Mouse (Mus musculus): ENCODE data around the gene Gabpb2. TPM values are rescaled to one million over a fixed set of nuclear protein-coding genes. Genes with fewer than 3 reads are reported as not detected.
A peak's percentile ranks its signal among the peaks of the same experiment; 100 is the strongest.

The Gabpb2 gene
- total RNA-seq, 2 experiments from 2014 or later: 6.3 to 13.4 TPM

GRCm38 (mm10) chr3:95208286-95208685 is 9.4 kb downstream of the Gabpb2 start:
- no peak for DNase-seq (ENCODE audit: low spot score in 2 of 2)
- intact Hi-C loops (cut with DNase I): no loop called here

DNA sequence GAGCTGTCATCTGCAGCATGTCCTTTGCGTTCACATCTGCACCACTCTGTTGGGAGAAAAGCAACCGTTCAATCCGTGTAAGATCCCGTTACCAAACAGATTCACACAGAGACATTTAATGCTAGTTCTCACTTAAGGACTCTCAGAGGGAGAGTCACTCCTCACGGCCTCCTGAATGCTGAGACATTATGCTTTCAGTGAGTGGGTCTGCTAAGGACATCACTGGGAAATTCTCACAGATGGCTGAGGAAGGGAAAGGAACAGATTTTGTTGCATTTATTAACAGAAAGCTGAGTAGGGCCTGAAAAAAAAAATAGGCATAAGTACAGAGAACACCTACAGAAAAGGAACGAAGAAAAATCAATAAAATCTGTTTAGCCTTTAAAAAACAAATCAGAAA is 13.8 kb downstream of the Gabpb2 start:
- no peak for DNase-seq (ENCODE audit: low spot score in 2 of 2)
- intact Hi-C loops (cut with DNase I): no loop called here

DNA sequence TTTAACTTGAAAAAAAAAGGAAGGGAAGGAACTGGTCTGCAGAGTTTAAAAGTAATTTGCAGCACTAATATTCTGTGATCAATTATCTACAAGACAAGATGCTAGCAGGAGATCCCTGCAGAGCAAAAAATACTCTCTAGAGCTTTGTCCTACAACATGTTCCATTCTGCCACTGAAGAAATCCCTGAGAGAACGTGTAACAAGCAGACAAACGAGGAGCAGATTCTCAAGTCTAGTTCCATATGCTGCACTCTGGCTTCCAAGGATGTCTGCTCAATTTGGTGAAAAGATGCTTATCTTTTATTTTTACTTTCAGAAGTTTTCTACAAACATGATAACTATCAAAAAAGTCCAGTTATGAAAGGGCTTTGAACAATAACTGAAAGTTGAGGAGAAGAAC is 17.2 kb downstream of the Gabpb2 start:
- no peak for DNase-seq (ENCODE audit: low spot score in 2 of 2)
- intact Hi-C loops (cut with DNase I): no loop called here

GRCm38 (mm10) chr3:95200132-95200531 is 17.6 kb downstream of the Gabpb2 start:
- intact Hi-C loops (cut with DNase I): no loop called here

DNA sequence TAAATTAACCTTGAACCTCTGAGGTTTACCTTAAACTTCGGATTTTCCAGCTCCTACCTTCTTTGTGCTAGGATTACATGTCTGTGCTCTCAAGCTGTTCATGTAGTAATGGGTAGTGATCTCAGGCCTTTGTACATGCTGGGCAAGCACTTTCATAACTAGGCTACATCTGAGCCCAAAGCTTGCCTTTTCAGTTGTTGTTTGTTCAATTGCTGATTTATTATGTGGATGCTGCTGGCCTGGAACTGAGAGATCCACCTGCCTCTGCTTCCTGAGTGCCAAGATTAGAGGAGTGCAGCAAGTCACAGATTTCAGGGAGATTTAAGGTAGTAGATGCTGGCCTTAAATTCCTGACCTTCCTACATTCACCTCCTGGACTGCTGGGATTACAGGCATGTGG is 18.6 kb downstream of the Gabpb2 start:
- intact Hi-C loops (cut with DNase I): no loop called here

More at GRCm38 (mm10) chr3:95200132-95200531, 17.6 kb downstream of the Gabpb2 start:
- no peak for DNase-seq (ENCODE audit: low spot score in 2 of 2)

GRCm38 (mm10) chr3:95195772-95196171 is 21.9 kb downstream of the Gabpb2 start:
- intact Hi-C loops (cut with DNase I): no loop called here
- DNase-seq (ENCODE audit: low spot score in 2 of 2): no peak

More for the DNA sequence above, 18.6 kb downstream of the Gabpb2 start:
- DNase-seq (ENCODE audit: low spot score in 2 of 2): no peak

DNA sequence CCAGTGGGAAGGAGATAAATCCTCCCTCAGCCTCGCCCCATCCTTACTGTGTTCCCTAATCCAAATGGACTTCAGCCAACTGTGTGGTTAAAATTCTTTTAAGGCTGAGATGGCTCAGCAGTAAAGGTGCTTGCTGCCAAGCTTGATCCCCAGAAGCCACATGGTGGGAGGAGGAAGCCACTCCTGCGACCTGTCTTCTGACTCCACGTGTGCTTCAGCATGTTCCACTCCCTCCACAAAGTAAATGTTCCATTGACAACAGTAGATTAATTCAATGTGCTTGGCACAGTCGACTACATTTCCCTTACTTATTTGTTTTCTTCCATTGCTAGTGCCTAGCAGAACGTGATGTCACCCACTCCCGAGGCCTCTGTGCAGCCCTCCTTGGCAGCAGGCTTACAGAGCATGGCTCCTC is 23.0 kb downstream of the Gabpb2 start:
- intact Hi-C loops (cut with DNase I): no loop called here

DNA sequence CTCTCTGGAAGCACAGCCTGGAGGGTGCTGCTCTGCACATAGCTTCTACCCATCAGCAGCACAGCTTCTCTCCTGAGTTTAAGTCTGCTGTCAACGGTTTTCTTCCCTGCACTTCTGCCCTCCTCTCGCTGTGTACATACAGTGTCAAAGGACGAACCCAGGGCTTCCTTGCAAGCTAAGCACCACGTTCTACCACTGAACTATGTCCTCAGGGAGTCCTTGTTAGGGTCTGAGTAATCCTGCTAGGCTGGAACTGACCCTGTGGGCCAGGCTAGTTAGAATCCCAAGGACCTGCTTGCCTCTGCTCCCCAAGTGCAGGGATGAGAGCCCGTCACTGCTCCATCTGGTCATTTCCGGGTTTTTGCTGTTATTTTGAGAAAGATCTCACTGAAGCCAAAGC is 30.8 kb downstream of the Gabpb2 start:
- intact Hi-C loops (cut with DNase I): no loop called here
- DNase-seq (ENCODE audit: low spot score in 2 of 2): no peak

More for the DNA sequence above, 23.0 kb downstream of the Gabpb2 start:
- DNase-seq (ENCODE audit: low spot score in 2 of 2): no peak

DNA sequence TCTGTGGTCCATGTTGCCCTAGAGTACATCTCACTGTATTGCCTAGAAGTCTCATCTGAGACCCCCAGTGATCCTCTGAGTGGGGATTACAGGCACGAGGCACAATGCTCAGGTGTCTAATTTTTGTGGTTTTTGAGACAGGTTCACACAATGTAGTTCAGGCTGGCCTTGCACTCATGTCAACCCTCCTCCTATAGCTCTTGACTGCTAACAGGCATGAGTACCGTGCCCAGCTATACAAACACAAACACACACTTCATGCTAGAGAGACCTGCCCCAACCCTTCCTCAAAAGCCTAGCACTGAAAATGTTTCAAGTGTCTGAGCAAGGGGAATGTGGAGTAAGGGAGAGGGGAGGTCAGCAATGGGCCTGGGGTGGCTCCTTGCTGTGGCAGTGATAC is 31.6 kb downstream of the Gabpb2 start:
- no peak for DNase-seq (ENCODE audit: low spot score in 2 of 2)

DNA sequence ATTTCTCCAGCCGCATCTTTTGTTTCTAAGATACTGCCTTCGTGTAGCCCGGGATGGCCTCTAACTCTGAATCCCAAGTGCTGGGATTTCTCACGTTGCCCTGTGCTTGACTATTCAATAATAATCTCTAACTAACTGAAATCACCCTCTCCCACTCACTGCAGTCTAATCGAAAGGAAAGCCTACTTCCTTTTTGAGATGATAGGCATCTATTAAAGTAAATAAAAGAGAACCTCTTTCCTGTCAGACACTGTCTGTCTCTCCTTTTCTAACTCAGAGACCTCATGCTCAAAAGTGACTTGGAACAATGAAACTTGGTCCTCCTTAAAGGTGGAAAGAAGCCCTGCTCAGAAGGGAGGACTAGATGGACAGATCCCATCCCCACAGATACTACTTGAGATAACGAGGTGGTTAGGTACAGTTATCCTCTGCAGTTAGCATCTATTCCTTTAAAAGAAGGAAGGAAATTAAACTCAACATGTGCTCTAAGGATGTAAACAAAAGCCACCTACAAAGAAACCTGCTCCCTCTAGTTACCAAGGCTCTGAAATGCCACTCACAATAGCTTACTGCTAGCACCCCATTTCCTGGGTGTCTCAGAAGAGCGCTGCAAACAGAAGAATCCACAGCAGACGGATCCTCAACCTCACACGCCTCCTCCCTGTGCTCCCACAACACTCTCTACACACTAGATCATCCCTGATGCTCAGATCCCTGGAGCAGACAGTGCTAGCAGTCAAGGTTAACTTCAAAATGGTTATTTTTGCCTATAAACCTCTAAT is 32.7 kb downstream of the Gabpb2 start:
- no peak for DNase-seq (ENCODE audit: low spot score in 2 of 2)
- intact Hi-C loops (cut with DNase I): no loop called here

More for the DNA sequence above, 31.6 kb downstream of the Gabpb2 start:
- intact Hi-C loops (cut with DNase I): no loop called here

- DNase-seq (ENCODE audit: low spot score in 2 of 2): no peak
- intact Hi-C loops (cut with DNase I): no loop called here
These were observed 35.9 kb downstream of the Gabpb2 start for GRCm38 (mm10) chr3:95181841-95182240.

DNA sequence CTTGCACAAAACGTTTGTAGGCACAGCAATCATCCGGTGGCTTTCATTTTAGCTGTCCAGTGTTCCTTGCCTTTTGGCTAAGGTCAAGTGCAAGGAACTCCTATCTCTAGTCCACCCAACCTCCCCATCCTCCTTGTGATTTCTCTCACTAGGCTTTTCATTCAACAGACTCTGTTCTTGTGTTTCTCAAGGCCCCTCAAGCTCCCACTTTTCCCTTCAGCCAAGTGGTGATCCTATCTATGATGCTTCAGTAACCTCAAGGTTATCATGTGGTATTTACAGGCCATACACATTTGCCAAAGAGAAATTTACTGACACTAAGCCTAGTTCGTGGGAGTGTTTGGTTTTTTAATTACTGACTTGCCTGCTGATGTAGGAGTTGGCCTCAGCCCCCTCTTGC is 37.8 kb downstream of the Gabpb2 start:
- intact Hi-C loops (cut with DNase I): no loop called here
- no peak for DNase-seq (ENCODE audit: low spot score in 2 of 2)

- intact Hi-C loops (cut with DNase I): no loop called here
- DNase-seq (ENCODE audit: low spot score in 2 of 2): peak in 1 of 2 experiments; percentile 24
These were observed 38.8 kb downstream of the Gabpb2 start for GRCm38 (mm10) chr3:95178948-95179347.

- intact Hi-C loops (cut with DNase I): no loop called here
- no peak for DNase-seq (ENCODE audit: low spot score in 2 of 2)
These were observed 40.1 kb downstream of the Gabpb2 start for GRCm38 (mm10) chr3:95177583-95177982.

- intact Hi-C loops (cut with DNase I): no loop called here
- no peak for DNase-seq (ENCODE audit: low spot score in 2 of 2)
These were observed 41.2 kb downstream of the Gabpb2 start for GRCm38 (mm10) chr3:95176500-95176899.

GRCm38 (mm10) chr3:95174011-95174592 is 43.6 kb downstream of the Gabpb2 start:
- peak; percentile 66 to 71 for DNase-seq (ENCODE audit: low spot score in 2 of 2)
- intact Hi-C loops (cut with DNase I): no loop called here

DNA sequence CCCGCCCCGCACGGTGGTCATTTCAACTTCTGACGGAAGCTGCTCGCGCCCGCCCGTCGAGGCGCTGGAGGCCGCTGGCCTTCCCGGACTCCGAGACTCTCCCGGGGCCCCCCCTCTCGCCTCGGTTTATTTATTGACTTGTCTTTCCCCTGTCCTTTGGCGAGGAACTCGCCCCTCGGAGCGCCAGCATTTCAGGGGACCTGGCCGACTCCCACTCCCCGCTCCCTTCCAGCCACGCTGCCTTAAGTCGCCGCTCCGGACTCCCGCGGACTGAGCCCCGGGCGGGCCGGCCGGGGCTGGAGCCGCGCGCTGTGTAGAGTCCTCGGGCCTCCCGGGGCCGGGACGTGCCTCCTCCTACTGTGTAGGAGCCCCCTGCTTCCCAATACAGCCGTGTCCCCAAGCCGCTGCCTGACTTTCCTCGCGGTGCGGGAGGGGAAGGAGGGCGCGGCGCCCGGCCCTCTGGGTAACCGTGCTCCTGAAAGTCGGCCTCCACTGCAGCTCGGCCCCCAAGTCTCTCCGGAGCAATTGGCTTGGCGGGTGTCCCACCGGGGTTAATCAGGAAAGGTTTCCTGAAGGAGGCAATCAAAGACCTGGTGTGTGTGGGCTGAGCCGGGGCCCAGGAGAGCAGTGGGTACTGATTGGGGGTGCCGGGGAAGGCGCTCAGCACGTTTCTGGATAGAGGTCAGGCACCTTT is 44.3 kb downstream of the Gabpb2 start:
- DNase-seq (ENCODE audit: low spot score in 2 of 2): no peak
- intact Hi-C loops (cut with DNase I): no loop called here

DNA sequence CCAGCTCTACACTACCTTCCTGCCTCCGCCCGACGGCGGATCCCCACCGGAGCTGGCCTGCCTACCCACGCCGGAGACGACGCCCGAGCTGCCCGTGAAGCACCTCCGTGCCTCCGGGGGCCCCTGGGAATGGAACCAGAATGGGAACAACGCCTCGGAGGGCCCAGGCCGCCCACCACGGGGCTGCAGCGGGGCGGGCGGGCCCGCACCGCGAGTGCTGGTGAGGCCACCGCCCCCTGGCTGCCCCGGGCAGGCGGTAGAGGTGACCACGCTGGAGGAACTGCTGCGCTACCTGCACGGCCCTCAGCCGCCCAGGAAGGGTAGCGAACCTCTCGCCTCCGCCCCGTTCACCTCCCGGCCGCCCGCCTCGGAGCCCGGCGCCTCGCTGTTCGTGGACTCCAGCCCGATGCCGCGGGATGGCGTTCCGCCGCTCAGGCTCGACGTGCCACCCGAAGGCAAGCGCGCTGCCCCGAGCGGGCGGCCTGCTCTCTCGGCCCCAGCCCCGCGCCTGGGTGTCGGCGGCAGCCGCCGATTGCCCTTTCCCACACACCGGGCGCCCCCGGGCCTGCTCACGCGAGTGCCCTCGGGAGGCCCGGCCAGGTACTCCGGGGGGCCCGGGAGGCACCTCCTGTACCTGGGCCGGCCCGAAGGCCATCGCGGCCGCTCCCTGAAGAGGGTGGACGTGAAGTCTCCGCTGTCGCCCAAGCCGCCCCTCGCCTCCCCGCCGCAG is 45.0 kb downstream of the Gabpb2 start:
- intact Hi-C loops (cut with DNase I): no loop called here
- DNase-seq (ENCODE audit: low spot score in 2 of 2): no peak

DNA sequence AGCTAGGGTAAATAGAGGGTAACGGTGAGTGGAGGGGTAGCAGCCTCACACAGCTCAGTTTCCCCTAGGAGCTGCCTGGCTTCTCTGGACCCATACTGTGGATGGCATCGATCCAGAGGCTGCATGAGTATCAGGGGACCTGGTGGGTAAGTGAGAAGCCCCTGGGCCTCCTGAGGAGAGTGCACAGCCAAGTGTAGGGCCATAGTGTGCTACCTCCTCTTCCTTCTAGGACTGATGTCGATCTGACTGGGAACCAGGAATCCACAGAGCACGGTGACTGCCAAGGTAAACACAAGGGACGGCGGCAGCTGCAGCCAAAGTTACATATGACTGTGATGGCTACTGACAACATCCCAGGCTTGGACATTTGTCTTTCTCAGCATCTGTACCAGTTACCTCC is 46.6 kb downstream of the Gabpb2 start:
- intact Hi-C loops (cut with DNase I): no loop called here
- no peak for DNase-seq (ENCODE audit: low spot score in 2 of 2)

- DNase-seq (ENCODE audit: low spot score in 2 of 2): no peak
- intact Hi-C loops (cut with DNase I): no loop called here
These were observed 47.7 kb downstream of the Gabpb2 start for GRCm38 (mm10) chr3:95169996-95170395.
